Mouse (Mus musculus) liver, postnatal 0 days (tissue): ENCODE data around the gene Spib.

ENCODE experiments used
- CTCF ChIP-seq: sonication (generic); IDR thresholded peaks from 2 replicates; pipeline ENCODE4 v1.5.1; 2016; ENCODE audit warnings: antibody characterized with exemption, low read depth
- EP300 ChIP-seq: IDR thresholded peaks from 2 replicates; pipeline ENCODE4 v1.6.1; 2016; ENCODE audit warnings: antibody characterized with exemption, low read depth, mild to moderate bottlenecking

- TF ChIP-seq CTCF (no peak), EP300 (no peak)
Observed at GRCm38 (mm10) chr7:44485572-44486195, 46.2 kb downstream of the Spib start.
